Mouse (Mus musculus): ENCODE measurements around the gene Mgp. TPM values are rescaled to one million over a fixed set of nuclear protein-coding genes. Genes with fewer than 3 reads are reported as not detected.
"Not testable (repeated sequence)": the region's sequence is repeated elsewhere in the genome, so short reads cannot be mapped to it uniquely, and the experiment has no call there.

The Mgp gene
- polyA plus RNA-seq, 1 experiment = 117 TPM

- H3K4me1 ChIP-seq (ENCODE audit: control insufficient read depth, insufficient read depth, low read length) = no peaks in the 10 kb centered on the region
- WGBS = 72% methylated on average over 2 of the region's 2 CpGs
- TF ChIP-seq CTCF (IDR thresholded peaks at IDR 0.05; ENCODE audit: control insufficient read depth, insufficient read depth, low read length) = no peak
- TF ChIP-seq POLR2A (IDR thresholded peaks at IDR 0.05; ENCODE audit: borderline replicate concordance, control insufficient read depth, low read depth, low read length) = no peak
- H3K27ac ChIP-seq (ENCODE audit: control insufficient read depth, insufficient read depth, low read depth, low read length, poor library complexity) = no peak overlapping the region
- no peak overlapping the region for H3K4me3 ChIP-seq (replicated peaks; ENCODE audit: control insufficient read depth, low read depth, low read length)
Observed at GRCm38 (mm10) chr6:136892002-136892401, 16.4 kb upstream of the Mgp start.

GRCm38 (mm10) chr6:136889554-136889953, 13.9 kb upstream of the Mgp start:
- TF ChIP-seq POLR2A (IDR thresholded peaks at IDR 0.05; ENCODE audit: borderline replicate concordance, control insufficient read depth, low read depth, low read length) = no peak
- no peak for TF ChIP-seq CTCF (IDR thresholded peaks at IDR 0.05; ENCODE audit: control insufficient read depth, insufficient read depth, low read length)
- no peak overlapping the region for H3K4me3 ChIP-seq (replicated peaks; ENCODE audit: control insufficient read depth, low read depth, low read length)
- H3K27ac ChIP-seq (ENCODE audit: control insufficient read depth, insufficient read depth, low read depth, low read length, poor library complexity) = no peak overlapping the region
- WGBS = 90% methylated on average over 6 of the region's 6 CpGs
- H3K4me1 ChIP-seq (ENCODE audit: control insufficient read depth, insufficient read depth, low read length) = no peaks in the 10 kb centered on the region

GRCm38 (mm10) chr6:136889067-136889466, 13.4 kb upstream of the Mgp start:
- H3K27ac ChIP-seq (ENCODE audit: control insufficient read depth, insufficient read depth, low read depth, low read length, poor library complexity) = no peak overlapping the region
- 84% methylated on average over 6 of the region's 6 CpGs for WGBS
- H3K4me1 ChIP-seq (ENCODE audit: control insufficient read depth, insufficient read depth, low read length) = no peaks in the 10 kb centered on the region
- no peak overlapping the region for H3K4me3 ChIP-seq (replicated peaks; ENCODE audit: control insufficient read depth, low read depth, low read length)
- TF ChIP-seq POLR2A (IDR thresholded peaks at IDR 0.05; ENCODE audit: borderline replicate concordance, control insufficient read depth, low read depth, low read length) (no peak), CTCF (IDR thresholded peaks at IDR 0.05; ENCODE audit: control insufficient read depth, insufficient read depth, low read length) (no peak)

GRCm38 (mm10) chr6:136887854-136888253, 12.2 kb upstream of the Mgp start:
- Histone ChIP-seq H3K27ac (ENCODE audit: control insufficient read depth, insufficient read depth, low read depth, low read length, poor library complexity) (no peak overlapping the region), H3K4me1 (ENCODE audit: control insufficient read depth, insufficient read depth, low read length) (no peaks in the 10 kb centered on the region), H3K4me3 (replicated peaks; ENCODE audit: control insufficient read depth, low read depth, low read length) (no peak overlapping the region)
- TF ChIP-seq POLR2A (IDR thresholded peaks at IDR 0.05; ENCODE audit: borderline replicate concordance, control insufficient read depth, low read depth, low read length) = no peak
- no peak for TF ChIP-seq CTCF (IDR thresholded peaks at IDR 0.05; ENCODE audit: control insufficient read depth, insufficient read depth, low read length)
- WGBS = 79% methylated on average over 9 of the region's 9 CpGs

- WGBS = 62% methylated on average over 1 of the region's 1 CpGs
Observed at GRCm38 (mm10) chr6:136884766-136885165, 9.1 kb upstream of the Mgp start.

GRCm38 (mm10) chr6:136883961-136884360, 8.3 kb upstream of the Mgp start:
- 65% methylated on average over 6 of the region's 6 CpGs for WGBS
- Histone ChIP-seq H3K27ac (ENCODE audit: control insufficient read depth, insufficient read depth, low read depth, low read length, poor library complexity) (no peak overlapping the region), H3K4me3 (replicated peaks; ENCODE audit: control insufficient read depth, low read depth, low read length) (no peak overlapping the region), H3K4me1 (ENCODE audit: control insufficient read depth, insufficient read depth, low read length) (no peaks in the 10 kb centered on the region)
- TF ChIP-seq POLR2A (IDR thresholded peaks at IDR 0.05; ENCODE audit: borderline replicate concordance, control insufficient read depth, low read depth, low read length) = no peak
- TF ChIP-seq CTCF (IDR thresholded peaks at IDR 0.05; ENCODE audit: control insufficient read depth, insufficient read depth, low read length) = no peak

More at GRCm38 (mm10) chr6:136884766-136885165, 9.1 kb upstream of the Mgp start:
- not testable (repeated sequence) for H3K4me3 ChIP-seq (replicated peaks; ENCODE audit: control insufficient read depth, low read depth, low read length); H3K4me1 ChIP-seq (ENCODE audit: control insufficient read depth, insufficient read depth, low read length); H3K27ac ChIP-seq (ENCODE audit: control insufficient read depth, insufficient read depth, low read depth, low read length, poor library complexity)

GRCm38 (mm10) chr6:136883431-136883915, 7.8 kb upstream of the Mgp start:
- Histone ChIP-seq H3K4me3 (replicated peaks; ENCODE audit: control insufficient read depth, low read depth, low read length) (no peak overlapping the region), H3K27ac (ENCODE audit: control insufficient read depth, insufficient read depth, low read depth, low read length, poor library complexity) (no peak overlapping the region), H3K4me1 (ENCODE audit: control insufficient read depth, insufficient read depth, low read length) (no peaks in the 10 kb centered on the region)
- WGBS = 68% methylated on average over 3 of the region's 3 CpGs
- no peak for TF ChIP-seq CTCF (IDR thresholded peaks at IDR 0.05; ENCODE audit: control insufficient read depth, insufficient read depth, low read length)
- TF ChIP-seq POLR2A (IDR thresholded peaks at IDR 0.05; ENCODE audit: borderline replicate concordance, control insufficient read depth, low read depth, low read length) = no peak

GRCm38 (mm10) chr6:136881678-136882077, 6.1 kb upstream of the Mgp start:
- Histone ChIP-seq H3K4me3 (replicated peaks; ENCODE audit: control insufficient read depth, low read depth, low read length) (no peak overlapping the region), H3K27ac (ENCODE audit: control insufficient read depth, insufficient read depth, low read depth, low read length, poor library complexity) (no peak overlapping the region)

GRCm38 (mm10) chr6:136874599-136874998, 1.0 kb downstream of the Mgp start:
- no peak overlapping the region for H3K4me3 ChIP-seq (replicated peaks; ENCODE audit: control insufficient read depth, low read depth, low read length)
- 9% methylated on average over 8 of the region's 8 CpGs for WGBS
- no peak overlapping the region for H3K27ac ChIP-seq (ENCODE audit: control insufficient read depth, insufficient read depth, low read depth, low read length, poor library complexity)
- H3K4me1 ChIP-seq (ENCODE audit: control insufficient read depth, insufficient read depth, low read length) = no peaks in the 10 kb centered on the region
- TF ChIP-seq POLR2A (IDR thresholded peaks at IDR 0.05; ENCODE audit: borderline replicate concordance, control insufficient read depth, low read depth, low read length) (no peak), CTCF (IDR thresholded peaks at IDR 0.05; ENCODE audit: control insufficient read depth, insufficient read depth, low read length) (no peak)

More at GRCm38 (mm10) chr6:136881678-136882077, 6.1 kb upstream of the Mgp start:
- WGBS = 83% methylated on average over 8 of the region's 8 CpGs
- no peaks in the 10 kb centered on the region for H3K4me1 ChIP-seq (ENCODE audit: control insufficient read depth, insufficient read depth, low read length)
- TF ChIP-seq POLR2A (IDR thresholded peaks at IDR 0.05; ENCODE audit: borderline replicate concordance, control insufficient read depth, low read depth, low read length) (no peak), CTCF (IDR thresholded peaks at IDR 0.05; ENCODE audit: control insufficient read depth, insufficient read depth, low read length) (no peak)
